Mouse (Mus musculus): ENCODE measurements around the gene Zbtb7b.

GRCm38 (mm10) chr3:89420421-89420820 lies 25.8 kb upstream of the Zbtb7b start:
- TF ChIP-seq POLR2A (IDR thresholded peaks at IDR 0.05; ENCODE audit: insufficient read depth, low read depth, low read length) (no peak), CTCF (IDR thresholded peaks at IDR 0.05; ENCODE audit: insufficient read depth, low read depth, low read length) (no peak)
